Mouse (Mus musculus) heart, embryonic 15.5 days (tissue): ENCODE results near the gene Ola1. TPM values are rescaled to one million over a fixed set of nuclear protein-coding genes. Genes with fewer than 3 reads are reported as not detected.

Experiments used
- ATAC-seq: fragments of 200-750 bp; cut with Nextera tagmentation; replicated peaks from 2 replicates; pipeline ENCODE4 v1.8.0; 2017; ENCODE audit warnings: low read depth, moderate TSS enrichment; ENCODE audit not compliant: insufficient number of reproducible peaks, insufficient read depth, low FRiP score
- H3K27ac ChIP-seq: fragments of 300-500 bp; sonication (generic); 2 replicates; pipeline ENCODE4 v1.5.1; 2015; ENCODE audit warnings: mild to moderate bottlenecking, inconsistent platforms
- H3K27me3 ChIP-seq: fragments of 300-500 bp; sonication (generic); 2 replicates; pipeline ENCODE4 v1.6.1; 2015; ENCODE audit warnings: inconsistent platforms
- H3K36me3 ChIP-seq: fragments of 300-500 bp; sonication (generic); 2 replicates; pipeline ENCODE4 v1.6.1; 2015; ENCODE audit warnings: mild to moderate bottlenecking, inconsistent platforms
- H3K4me1 ChIP-seq: fragments of 300-500 bp; sonication (generic); replicated peaks from 2 replicates; pipeline ENCODE4 v1.6.1; 2015; ENCODE audit warnings: inconsistent platforms
- H3K4me2 ChIP-seq: fragments of 300-500 bp; sonication (generic); 2 replicates; pipeline ENCODE4 v1.6.1; 2015; ENCODE audit warnings: inconsistent platforms, mild to moderate bottlenecking, moderate library complexity
- H3K4me3 ChIP-seq: fragments of 300-500 bp; sonication (generic); 2 replicates; pipeline ENCODE4 v1.5.1; 2015; ENCODE audit warnings: mild to moderate bottlenecking, inconsistent platforms
- H3K9ac ChIP-seq: fragments of 300-500 bp; sonication (generic); 2 replicates; pipeline ENCODE4 v1.6.1; 2015; ENCODE audit warnings: mild to moderate bottlenecking, inconsistent platforms
- H3K9me3 ChIP-seq: fragments of 300-500 bp; sonication (generic); replicated peaks from 2 replicates; pipeline ENCODE4 v1.6.1; 2016; ENCODE audit warnings: inconsistent platforms
- WGBS: fragments of 180-500 bp; shearing (Covaris S2); methylation state at CpG from one replicate; pipeline ENCODE4 v1.1.7; 2015; ENCODE audit warnings: mixed read lengths; 5-methylcytosine and 5-hydroxymethylcytosine counted together
- polyA plus RNA-seq: library from polyadenylated mRNA; unstranded; fragments of >200 nt; fragmentation: Nextera tagmentation; extraction: Ambion mirVana; gene quantifications from 2 replicates; pipeline ENCODE4 v1.2.1, GENCODE M21; 2015

Gene Ola1
- polyA plus RNA-seq, 1 experiment from 2014 or later: 59.2 TPM

- Histone ChIP-seq H3K4me2 (no peak overlapping the region), H3K4me1 (peaks cover 23% of the 10 kb centered on the region), H3K27me3 (no peaks in the 10 kb centered on the region), H3K27ac (no peak overlapping the region), H3K36me3 (no peaks in the 10 kb centered on the region), H3K9ac (no peak overlapping the region), H3K9me3 (no peaks in the 10 kb centered on the region), H3K4me3 (no peak overlapping the region)
- 65% methylated on average over 14 of the region's 14 CpGs for WGBS
- no peak for ATAC-seq
Observed at GRCm38 (mm10) chr2:73063911-73064619, 154.7 kb downstream of the Ola1 start.

- no peak for ATAC-seq
- 66% methylated on average over 6 of the region's 6 CpGs for WGBS
- no peak overlapping the region for H3K9ac ChIP-seq
Observed at GRCm38 (mm10) chr2:73060259-73060585, 158.5 kb downstream of the Ola1 start.

GRCm38 (mm10) chr2:73059550-73060258 lies 159.0 kb downstream of the Ola1 start:
- H3K9ac ChIP-seq: no peak overlapping the region
- no peaks in the 10 kb centered on the region for H3K9me3 ChIP-seq
- H3K4me3 ChIP-seq: no peak overlapping the region
- H3K4me2 ChIP-seq: peak overlapping the region; percentile 19
- no peaks in the 10 kb centered on the region for H3K36me3 ChIP-seq
- peaks cover 11% of the 10 kb centered on the region for H3K4me1 ChIP-seq
- peak overlapping the region; percentile 17; the same call in 1 of the 2 replicates for H3K27ac ChIP-seq
- H3K27me3 ChIP-seq: no peaks in the 10 kb centered on the region
- no peak; the same call in 1 of the 2 replicates for ATAC-seq
- 18% methylated on average over 12 of the region's 12 CpGs for WGBS

More at GRCm38 (mm10) chr2:73060259-73060585, 158.5 kb downstream of the Ola1 start:
- peaks cover 11% of the 10 kb centered on the region for H3K4me1 ChIP-seq
- no peaks in the 10 kb centered on the region for H3K27me3 ChIP-seq
- H3K27ac ChIP-seq: peak overlapping the region; percentile 17; the same call in 1 of the 2 replicates
- H3K4me3 ChIP-seq: no peak overlapping the region
- H3K36me3 ChIP-seq: no peaks in the 10 kb centered on the region
- H3K4me2 ChIP-seq: no peak overlapping the region
- no peaks in the 10 kb centered on the region for H3K9me3 ChIP-seq

GRCm38 (mm10) chr2:73058344-73058743 lies 160.4 kb downstream of the Ola1 start:
- no peaks in the 10 kb centered on the region for H3K36me3 ChIP-seq
- no peak overlapping the region for H3K4me2 ChIP-seq
- peaks cover 11% of the 10 kb centered on the region for H3K4me1 ChIP-seq
- no peak overlapping the region for H3K9ac ChIP-seq
- no peaks in the 10 kb centered on the region for H3K9me3 ChIP-seq
- no peaks in the 10 kb centered on the region for H3K27me3 ChIP-seq
- H3K4me3 ChIP-seq: no peak overlapping the region
- WGBS: 94% methylated on average over 1 of the region's 1 CpGs
- H3K27ac ChIP-seq: no peak overlapping the region
- ATAC-seq: no peak

GRCm38 (mm10) chr2:73057589-73057988 lies 161.1 kb downstream of the Ola1 start:
- Histone ChIP-seq H3K4me3 (no peak overlapping the region), H3K27me3 (no peaks in the 10 kb centered on the region), H3K27ac (no peak overlapping the region), H3K9ac (no peak overlapping the region), H3K9me3 (no peaks in the 10 kb centered on the region), H3K4me2 (no peak overlapping the region), H3K4me1 (peaks cover 11% of the 10 kb centered on the region), H3K36me3 (no peaks in the 10 kb centered on the region)
- ATAC-seq: no peak
- 80% methylated on average over 2 of the region's 2 CpGs for WGBS

- H3K4me3 ChIP-seq: no peak overlapping the region
- ATAC-seq: no peak
- WGBS: 71% methylated on average over 17 of the region's 17 CpGs
Observed at GRCm38 (mm10) chr2:73056090-73056956, 162.4 kb downstream of the Ola1 start.

GRCm38 (mm10) chr2:73053791-73054490 lies 164.8 kb downstream of the Ola1 start:
- H3K4me3 ChIP-seq: no peak overlapping the region
- H3K4me1 ChIP-seq: peaks cover 11% of the 10 kb centered on the region
- no peak for ATAC-seq
- H3K36me3 ChIP-seq: no peaks in the 10 kb centered on the region
- H3K4me2 ChIP-seq: no peak overlapping the region
- H3K9ac ChIP-seq: no peak overlapping the region
- no peaks in the 10 kb centered on the region for H3K27me3 ChIP-seq
- H3K9me3 ChIP-seq: no peaks in the 10 kb centered on the region
- H3K27ac ChIP-seq: no peak overlapping the region
- 77% methylated on average over 9 of the region's 9 CpGs for WGBS

More at GRCm38 (mm10) chr2:73056090-73056956, 162.4 kb downstream of the Ola1 start:
- Histone ChIP-seq H3K4me2 (no peak overlapping the region), H3K27me3 (no peaks in the 10 kb centered on the region), H3K9ac (no peak overlapping the region), H3K9me3 (no peaks in the 10 kb centered on the region), H3K4me1 (peaks cover 11% of the 10 kb centered on the region), H3K36me3 (no peaks in the 10 kb centered on the region), H3K27ac (no peak overlapping the region)

GRCm38 (mm10) chr2:73050401-73050800 lies 168.3 kb downstream of the Ola1 start:
- Histone ChIP-seq H3K36me3 (no peaks in the 10 kb centered on the region), H3K27ac (peak overlapping the region; percentile 43), H3K4me3 (no peak overlapping the region), H3K9ac (no peak overlapping the region), H3K9me3 (no peaks in the 10 kb centered on the region), H3K4me2 (no peak overlapping the region), H3K4me1 (peaks cover 30% of the 10 kb centered on the region), H3K27me3 (no peaks in the 10 kb centered on the region)
- ATAC-seq: no peak
- WGBS: 66% methylated on average over 8 of the region's 8 CpGs

GRCm38 (mm10) chr2:73049977-73050376 lies 168.7 kb downstream of the Ola1 start:
- no peaks in the 10 kb centered on the region for H3K27me3 ChIP-seq
- ATAC-seq: no peak
- H3K36me3 ChIP-seq: no peaks in the 10 kb centered on the region
- no peak overlapping the region for H3K4me2 ChIP-seq
- H3K9me3 ChIP-seq: no peaks in the 10 kb centered on the region
- 46% methylated on average over 4 of the region's 4 CpGs for WGBS
- no peak overlapping the region for H3K4me3 ChIP-seq
- no peak overlapping the region for H3K9ac ChIP-seq
- H3K4me1 ChIP-seq: peaks cover 34% of the 10 kb centered on the region
- peak overlapping the region; percentile 43 for H3K27ac ChIP-seq

- Histone ChIP-seq H3K4me3 (no peak overlapping the region), H3K27me3 (no peaks in the 10 kb centered on the region), H3K27ac (peak overlapping the region; percentile 26; the same call in 1 of the 2 replicates), H3K9me3 (no peaks in the 10 kb centered on the region), H3K36me3 (no peaks in the 10 kb centered on the region), H3K4me2 (no peak overlapping the region), H3K4me1 (peaks cover 35% of the 10 kb centered on the region), H3K9ac (no peak overlapping the region)
- ATAC-seq: no peak
- WGBS: 52% methylated on average over 6 of the region's 6 CpGs
Observed at GRCm38 (mm10) chr2:73049001-73049684, 169.6 kb downstream of the Ola1 start.
